Mouse (Mus musculus) brain, embryonic 14.5 days (tissue): Measurements from ENCODE around the gene Hadha. TPM values are rescaled to one million over a fixed set of nuclear protein-coding genes. Genes with fewer than 3 reads are reported as not detected.

Source experiments
- DNase-seq: peaks from one replicate; pipeline ENCODE4 v3.0.0-alpha.2; 2011; ENCODE audit warnings: low read depth
- CTCF ChIP-seq: fragments of 200-500 bp; IDR thresholded peaks from 2 replicates; pipeline ENCODE4 v1.5.1; 2012; ENCODE audit warnings: inconsistent platforms, mild to moderate bottlenecking, moderate library complexity, borderline replicate concordance; ENCODE audit not compliant: insufficient read depth, insufficient read length; ENCODE audit errors: extremely low read depth
- POLR2A ChIP-seq: fragments of 200-500 bp; IDR thresholded peaks from 2 replicates; pipeline ENCODE4 v1.6.1; 2012; ENCODE audit warnings: mild to moderate bottlenecking, inconsistent platforms, borderline replicate concordance; ENCODE audit not compliant: poor library complexity, insufficient read depth, insufficient read length, severe bottlenecking; ENCODE audit errors: extremely low read depth
- polyA plus RNA-seq: library from polyadenylated mRNA; depleted of rRNA; stranded (reverse); fragments of >200 nt; gene quantifications from 2 replicates; pipeline ENCODE4 v1.2.3, GENCODE M21; 2012

The Hadha gene
- polyA plus RNA-seq, 1 experiment, result 67.3 TPM

GRCm38 (mm10) chr5:30120106-30120505, 34.9 kb downstream of the Hadha start:
- DNase-seq, result no peak
- no peak for TF ChIP-seq POLR2A
- TF ChIP-seq CTCF, result no peak

GRCm38 (mm10) chr5:30119163-30119562, 35.8 kb downstream of the Hadha start:
- DNase-seq, result no peak

DNA sequence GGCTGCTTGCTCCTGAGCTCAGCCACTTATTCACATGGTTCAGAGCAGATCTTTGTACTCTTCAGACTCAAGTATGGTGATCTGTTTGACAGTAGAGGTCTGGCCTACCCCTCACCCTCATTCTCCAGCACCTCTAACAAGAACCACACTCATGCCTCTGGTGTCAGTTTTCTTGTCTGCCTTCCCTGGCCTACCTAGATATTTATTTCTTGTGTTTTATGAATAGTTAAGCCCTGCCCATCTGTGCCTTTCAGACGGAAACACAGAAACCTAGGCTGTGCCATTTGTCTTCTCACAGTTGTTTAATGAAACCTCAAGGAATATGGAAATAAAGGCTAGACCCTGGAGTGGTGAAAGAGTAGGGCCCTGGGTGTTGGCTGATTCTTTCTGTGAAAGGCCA, 36.9 kb downstream of the Hadha start:
- TF ChIP-seq CTCF (no peak), POLR2A (no peak)
- no peak for DNase-seq

More at GRCm38 (mm10) chr5:30119163-30119562, 35.8 kb downstream of the Hadha start:
- no peak for TF ChIP-seq POLR2A
- no peak for TF ChIP-seq CTCF

DNA sequence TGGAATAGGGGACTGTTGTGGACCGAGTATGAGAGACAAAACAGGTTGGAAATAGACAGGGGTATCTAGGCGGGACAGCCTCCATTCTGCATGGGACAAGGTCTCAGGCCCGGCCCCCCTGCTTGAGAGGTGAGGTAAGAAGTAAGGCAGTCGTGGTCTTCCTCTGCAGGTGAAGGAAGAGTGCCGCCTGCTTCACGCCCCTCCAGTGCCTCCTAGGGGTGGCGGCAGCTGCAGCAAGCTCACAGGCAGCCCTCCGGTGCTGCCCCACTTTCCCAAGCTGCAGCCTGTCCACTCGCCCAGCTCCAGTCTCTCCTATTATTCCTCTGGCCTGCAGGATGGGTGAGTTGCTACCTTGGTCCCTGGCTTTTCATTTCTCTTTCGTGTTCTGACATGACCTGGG, 39.2 kb downstream of the Hadha start:
- TF ChIP-seq POLR2A, result no peak
- peak; percentile 37; the same call in 1 of the 2 replicates for TF ChIP-seq CTCF
- peak; percentile 25 for DNase-seq

DNA sequence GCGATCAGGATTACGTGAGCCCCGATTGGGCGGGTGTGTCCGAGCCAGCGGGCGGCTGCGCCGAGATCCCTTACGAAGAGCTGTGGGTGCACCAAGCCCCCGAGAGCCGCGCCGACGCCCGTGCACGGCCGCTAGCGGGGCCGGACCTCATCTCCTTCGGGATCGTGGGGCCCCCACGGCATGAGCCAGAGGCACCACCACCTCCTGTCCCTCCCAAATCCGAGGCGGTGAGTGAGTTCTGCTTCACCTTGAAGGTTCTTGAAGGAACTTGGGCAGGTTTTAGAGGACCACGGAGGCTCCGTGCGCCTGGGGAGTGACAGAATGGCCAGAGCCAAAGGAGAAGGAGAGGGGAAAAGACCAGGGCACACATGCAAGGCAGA, 40.2 kb downstream of the Hadha start:
- DNase-seq, result no peak
- no peak for TF ChIP-seq CTCF
- no peak for TF ChIP-seq POLR2A

- peak; percentile 92 for DNase-seq
Measured at GRCm38 (mm10) chr5:30113881-30114760, 40.8 kb downstream of the Hadha start.

GRCm38 (mm10) chr5:30112533-30113068, 42.4 kb downstream of the Hadha start:
- no peak for DNase-seq
- 0 out of 2 replicates have a peak, but pooled peaks have one; percentile 8 for TF ChIP-seq CTCF
- TF ChIP-seq POLR2A, result no peak

More at GRCm38 (mm10) chr5:30113881-30114760, 40.8 kb downstream of the Hadha start:
- TF ChIP-seq CTCF, result peak; percentile 74
- TF ChIP-seq POLR2A, result no peak

GRCm38 (mm10) chr5:30111771-30112170, 43.2 kb downstream of the Hadha start:
- TF ChIP-seq CTCF (peak; percentile 21; the same call in 1 of the 2 replicates), POLR2A (no peak)

GRCm38 (mm10) chr5:30111126-30111525, 43.8 kb downstream of the Hadha start:
- TF ChIP-seq POLR2A (no peak), CTCF (peak; percentile 52; the same call in 1 of the 2 replicates)
- peak; percentile 78 for DNase-seq

More at GRCm38 (mm10) chr5:30111771-30112170, 43.2 kb downstream of the Hadha start:
- no peak for DNase-seq

GRCm38 (mm10) chr5:30110371-30111060, 44.4 kb downstream of the Hadha start:
- DNase-seq, result peak; percentile 61

GRCm38 (mm10) chr5:30109899-30110298, 45.1 kb downstream of the Hadha start:
- DNase-seq, result no peak
- TF ChIP-seq POLR2A (no peak), CTCF (no peak)

More at GRCm38 (mm10) chr5:30110371-30111060, 44.4 kb downstream of the Hadha start:
- no peak for TF ChIP-seq POLR2A
- TF ChIP-seq CTCF, result no peak

GRCm38 (mm10) chr5:30108233-30108632, 46.7 kb downstream of the Hadha start:
- no peak for TF ChIP-seq POLR2A
- DNase-seq, result no peak
